Mouse (Mus musculus): ENCODE measurements around the gene Adh6a. TPM values are rescaled to one million over a fixed set of nuclear protein-coding genes. Genes with fewer than 3 reads are reported as not detected.

The Adh6a gene
- polyA plus RNA-seq, 1 experiment from 2014 or later: 0.32 TPM

DNA sequence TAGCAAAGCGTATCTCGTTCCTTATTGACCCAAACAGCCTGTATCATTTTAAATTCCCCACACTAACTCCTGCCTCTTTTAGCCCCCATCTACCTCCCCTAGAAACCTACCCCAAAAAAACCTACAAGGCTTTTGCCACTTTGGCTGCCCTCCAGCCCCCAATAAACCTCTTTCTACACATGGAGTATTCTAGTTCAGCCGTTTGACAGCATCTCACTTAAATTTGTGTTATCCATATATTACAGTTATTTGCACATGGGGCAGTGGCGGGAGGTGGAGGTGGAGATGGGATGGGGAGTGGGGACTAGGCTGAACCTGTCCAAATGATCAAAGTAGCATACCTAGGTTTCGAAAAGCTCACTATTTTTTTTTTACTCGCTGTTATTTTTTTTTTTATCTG is 12.4 kb downstream of the Adh6a start:
- Histone ChIP-seq H3K4me1 (no peaks in the 10 kb centered on the region), H3K27ac (no peak overlapping the region), H3K36me3 (no peaks in the 10 kb centered on the region), H3K9ac (no peak overlapping the region), H3K4me3 (replicated peaks) (no peak overlapping the region), H3K27me3 (replicated peaks) (no peaks in the 10 kb centered on the region), H3K9me3 (no peaks in the 10 kb centered on the region), H3K4me2 (no peak overlapping the region)
- no peak for ATAC-seq (ENCODE audit: insufficient read depth, low FRiP score, low read depth)
- 89% methylated on average over 6 of the region's 6 CpGs for WGBS

GRCm38 (mm10) chr3:138333910-138334309 is 20.8 kb downstream of the Adh6a start:
- Histone ChIP-seq H3K9ac (no peak overlapping the region), H3K4me2 (no peak overlapping the region), H3K4me1 (no peaks in the 10 kb centered on the region), H3K27me3 (replicated peaks) (no peaks in the 10 kb centered on the region), H3K9me3 (no peaks in the 10 kb centered on the region), H3K27ac (no peak overlapping the region), H3K4me3 (replicated peaks) (no peak overlapping the region), H3K36me3 (no peaks in the 10 kb centered on the region)
- no peak for ATAC-seq (ENCODE audit: insufficient read depth, low FRiP score, low read depth)
- WGBS: 78% methylated on average over 8 of the region's 8 CpGs

DNA sequence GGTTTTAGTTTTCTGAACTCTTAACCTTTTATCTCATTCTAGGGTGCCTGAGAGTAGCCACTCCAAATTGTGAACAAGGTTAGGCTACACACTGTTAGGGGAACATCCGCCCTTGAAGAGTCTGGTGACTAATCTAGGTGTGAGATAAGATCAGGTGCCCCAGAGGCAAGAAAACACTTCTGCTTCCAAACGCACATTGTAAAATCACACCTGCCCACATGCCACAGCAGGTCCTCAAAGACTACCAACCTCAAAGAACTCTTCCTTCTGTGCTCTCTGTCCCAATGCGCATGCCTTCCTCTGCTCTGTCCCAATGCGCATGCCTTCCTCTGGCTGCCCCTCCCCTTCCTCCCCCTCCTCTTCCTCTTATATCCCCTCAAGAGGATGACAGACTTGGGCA is 21.2 kb downstream of the Adh6a start:
- no peaks in the 10 kb centered on the region for H3K36me3 ChIP-seq
- ATAC-seq (ENCODE audit: insufficient read depth, low FRiP score, low read depth): no peak
- H3K9ac ChIP-seq: no peak overlapping the region
- WGBS: 74% methylated on average over 4 of the region's 4 CpGs
- no peaks in the 10 kb centered on the region for H3K9me3 ChIP-seq
- no peaks in the 10 kb centered on the region for H3K27me3 ChIP-seq (replicated peaks)
- H3K4me1 ChIP-seq: no peaks in the 10 kb centered on the region
- H3K4me2 ChIP-seq: no peak overlapping the region
- no peak overlapping the region for H3K27ac ChIP-seq
- no peak overlapping the region for H3K4me3 ChIP-seq (replicated peaks)

GRCm38 (mm10) chr3:138335566-138335965 is 22.5 kb downstream of the Adh6a start:
- WGBS: 84% methylated on average over 1 of the region's 1 CpGs
- H3K4me3 ChIP-seq (replicated peaks): no peak overlapping the region
- H3K27ac ChIP-seq: no peak overlapping the region
- H3K9me3 ChIP-seq: no peaks in the 10 kb centered on the region
- no peaks in the 10 kb centered on the region for H3K36me3 ChIP-seq
- no peaks in the 10 kb centered on the region for H3K4me1 ChIP-seq
- no peak for ATAC-seq (ENCODE audit: insufficient read depth, low FRiP score, low read depth)
- H3K27me3 ChIP-seq (replicated peaks): no peaks in the 10 kb centered on the region
- no peak overlapping the region for H3K9ac ChIP-seq
- no peak overlapping the region for H3K4me2 ChIP-seq

- Histone ChIP-seq H3K9me3 (no peaks in the 10 kb centered on the region), H3K4me1 (no peaks in the 10 kb centered on the region), H3K27me3 (replicated peaks) (no peaks in the 10 kb centered on the region), H3K27ac (no peak overlapping the region), H3K9ac (no peak overlapping the region), H3K4me3 (replicated peaks) (no peak overlapping the region), H3K4me2 (no peak overlapping the region), H3K36me3 (no peaks in the 10 kb centered on the region)
- WGBS: 59% methylated on average over 3 of the region's 3 CpGs
- ATAC-seq (ENCODE audit: insufficient read depth, low FRiP score, low read depth): no peak
Measured at GRCm38 (mm10) chr3:138336104-138336754, 23.1 kb downstream of the Adh6a start.

DNA sequence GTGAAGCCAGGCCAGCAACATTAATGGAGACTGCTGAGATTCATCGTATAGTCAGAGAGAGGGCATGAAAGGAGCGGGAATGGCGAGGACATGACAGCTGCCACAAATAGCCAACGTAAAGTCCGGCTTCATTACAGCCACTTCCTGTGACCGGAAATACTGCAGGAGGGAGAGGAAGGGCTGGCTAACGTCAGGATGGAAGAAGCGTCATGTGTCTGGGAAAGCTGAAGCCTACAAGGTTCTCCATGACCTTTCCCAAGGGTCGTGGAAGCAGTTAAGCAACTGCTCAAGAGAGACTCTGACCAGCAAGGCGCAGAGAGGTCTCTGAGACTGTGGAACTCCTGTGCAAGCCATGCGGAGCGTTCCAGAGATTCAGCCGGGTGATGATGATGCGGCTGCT is 28.4 kb downstream of the Adh6a start, which contains the start of gene Adh6b:
Adh6b (plus strand) TSS at position 305 of the 400 bp plus-strand sequence.
- no peaks in the 10 kb centered on the region for H3K36me3 ChIP-seq
- H3K9ac ChIP-seq: no peak within 1 kb of the TSS
- no peaks in the 10 kb centered on the region for H3K9me3 ChIP-seq
- H3K27me3 ChIP-seq (replicated peaks): no peaks in the 10 kb centered on the region
- 75% methylated on average over 14 of the region's 14 CpGs for whole genome bisulfite sequencing
- ATAC-seq (ENCODE audit: insufficient read depth, low FRiP score, low read depth): no peak
- no peak within 1 kb of the TSS for H3K4me2 ChIP-seq
- H3K27ac ChIP-seq: no peak within 1 kb of the TSS
- H3K4me1 ChIP-seq: no peaks in the 10 kb centered on the region
- no peak within 1 kb of the TSS for H3K4me3 ChIP-seq (replicated peaks)

GRCm38 (mm10) chr3:138347041-138347440 is 34.0 kb downstream of the Adh6a start:
- ATAC-seq (ENCODE audit: insufficient read depth, low FRiP score, low read depth): no peak

DNA sequence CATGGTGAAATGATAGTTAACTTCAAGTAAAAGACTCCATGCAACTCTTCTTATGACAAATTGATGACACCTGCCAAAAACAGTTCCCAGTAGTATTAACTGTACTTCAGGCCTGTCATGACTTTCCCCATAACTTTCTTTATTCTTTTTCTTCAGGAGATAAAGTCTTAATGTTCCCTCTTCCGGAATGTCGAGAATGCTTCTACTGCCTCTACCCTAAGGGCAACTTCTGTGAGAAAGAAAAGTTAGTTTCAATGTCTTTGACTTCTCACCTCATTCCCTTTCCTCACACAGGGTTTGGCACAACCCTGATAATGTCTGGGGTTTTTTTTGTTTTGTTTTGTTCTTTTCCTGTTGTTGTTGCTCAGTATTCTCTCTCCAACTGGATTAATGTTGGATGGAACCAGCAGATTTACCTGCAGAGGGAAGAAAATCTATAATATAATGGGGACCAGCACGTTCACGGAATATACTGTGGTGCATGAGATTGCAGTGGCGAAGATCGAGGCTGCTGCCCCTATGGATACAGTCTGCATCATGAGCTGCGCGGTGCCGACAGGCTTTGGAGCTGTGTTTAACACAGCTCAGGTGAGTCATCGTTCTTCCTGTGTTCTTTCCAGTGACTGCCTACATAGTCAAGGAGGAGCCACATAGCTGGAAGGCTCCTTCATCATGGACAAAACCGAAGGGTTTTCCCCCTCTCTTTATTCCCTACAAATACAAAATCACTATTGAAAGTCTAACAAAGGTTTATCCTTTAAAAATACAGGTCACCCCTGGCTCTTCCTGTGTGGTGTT is 39.1 kb downstream of the Adh6a start:
- no peaks in the 10 kb centered on the region for H3K9me3 ChIP-seq
- WGBS: 90% methylated on average over 11 of the region's 11 CpGs
- no peaks in the 10 kb centered on the region for H3K36me3 ChIP-seq

More at GRCm38 (mm10) chr3:138347041-138347440, 34.0 kb downstream of the Adh6a start:
- 37% methylated on average over 3 of the region's 3 CpGs for WGBS
- Histone ChIP-seq H3K9ac (no peak overlapping the region), H3K27me3 (replicated peaks) (no peaks in the 10 kb centered on the region), H3K4me1 (no peaks in the 10 kb centered on the region), H3K9me3 (no peaks in the 10 kb centered on the region), H3K4me3 (replicated peaks) (no peak overlapping the region), H3K36me3 (no peaks in the 10 kb centered on the region), H3K27ac (no peak overlapping the region), H3K4me2 (no peak overlapping the region)

GRCm38 (mm10) chr3:138358856-138359255 is 45.8 kb downstream of the Adh6a start:
- H3K27me3 ChIP-seq (replicated peaks): no peaks in the 10 kb centered on the region
- H3K4me3 ChIP-seq (replicated peaks): no peak overlapping the region
- ATAC-seq (ENCODE audit: insufficient read depth, low FRiP score, low read depth): no peak
- H3K9me3 ChIP-seq: no peaks in the 10 kb centered on the region
- H3K4me2 ChIP-seq: no peak overlapping the region
- H3K4me1 ChIP-seq: no peaks in the 10 kb centered on the region
- H3K27ac ChIP-seq: no peak overlapping the region
- H3K36me3 ChIP-seq: no peaks in the 10 kb centered on the region
- 76% methylated on average over 7 of the region's 7 CpGs for WGBS
- no peak overlapping the region for H3K9ac ChIP-seq

More for the DNA sequence above, 39.1 kb downstream of the Adh6a start:
- Histone ChIP-seq H3K9ac (no peak overlapping the region), H3K27ac (no peak overlapping the region), H3K4me3 (replicated peaks) (no peak overlapping the region), H3K4me2 (no peak overlapping the region), H3K4me1 (no peaks in the 10 kb centered on the region), H3K27me3 (replicated peaks) (no peaks in the 10 kb centered on the region)
- ATAC-seq (ENCODE audit: insufficient read depth, low FRiP score, low read depth): no peak

DNA sequence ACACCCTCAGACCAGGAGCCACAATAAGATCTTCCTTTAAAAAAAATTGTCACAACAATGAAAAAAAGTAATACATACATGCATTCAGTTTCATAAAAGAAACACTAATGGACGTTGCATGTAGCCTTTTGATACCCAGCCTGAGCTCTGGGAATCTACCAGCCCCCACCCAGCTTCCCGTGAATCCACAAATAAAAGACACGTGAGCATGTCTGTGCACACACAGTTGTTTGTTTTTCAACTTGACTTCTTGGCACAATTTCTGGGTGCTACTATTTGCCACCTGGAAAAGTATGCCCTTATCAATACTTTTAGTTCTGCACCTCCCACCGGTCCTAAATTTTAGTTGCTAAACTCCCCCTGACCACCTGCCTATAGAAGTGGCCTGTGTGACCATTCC is 47.6 kb downstream of the Adh6a start:
- H3K9me3 ChIP-seq: no peaks in the 10 kb centered on the region
- ATAC-seq (ENCODE audit: insufficient read depth, low FRiP score, low read depth): no peak
- 75% methylated on average over 4 of the region's 4 CpGs for WGBS
- no peaks in the 10 kb centered on the region for H3K27me3 ChIP-seq (replicated peaks)
- no peak overlapping the region for H3K4me3 ChIP-seq (replicated peaks)
- H3K36me3 ChIP-seq: no peaks in the 10 kb centered on the region
- no peak overlapping the region for H3K27ac ChIP-seq
- no peak overlapping the region for H3K4me2 ChIP-seq
- no peak overlapping the region for H3K9ac ChIP-seq
- H3K4me1 ChIP-seq: no peaks in the 10 kb centered on the region

GRCm38 (mm10) chr3:138362920-138363319 is 49.8 kb downstream of the Adh6a start:
- no peak overlapping the region for H3K4me3 ChIP-seq (replicated peaks)
- WGBS: 79% methylated on average over 2 of the region's 2 CpGs
- no peaks in the 10 kb centered on the region for H3K9me3 ChIP-seq
- no peak overlapping the region for H3K9ac ChIP-seq
- H3K4me1 ChIP-seq: no peaks in the 10 kb centered on the region
- H3K27me3 ChIP-seq (replicated peaks): no peaks in the 10 kb centered on the region
- H3K36me3 ChIP-seq: no peaks in the 10 kb centered on the region
- H3K27ac ChIP-seq: no peak overlapping the region
- no peak overlapping the region for H3K4me2 ChIP-seq
- no peak for ATAC-seq (ENCODE audit: insufficient read depth, low FRiP score, low read depth)

- ATAC-seq (ENCODE audit: insufficient read depth, low FRiP score, low read depth): no peak
- no peak overlapping the region for H3K27ac ChIP-seq
- H3K9ac ChIP-seq: no peak overlapping the region
- no peaks in the 10 kb centered on the region for H3K36me3 ChIP-seq
- H3K27me3 ChIP-seq (replicated peaks): no peaks in the 10 kb centered on the region
- 89% methylated on average over 2 of the region's 2 CpGs for WGBS
- no peak overlapping the region for H3K4me3 ChIP-seq (replicated peaks)
- no peak overlapping the region for H3K4me2 ChIP-seq
- no peaks in the 10 kb centered on the region for H3K4me1 ChIP-seq
- no peaks in the 10 kb centered on the region for H3K9me3 ChIP-seq
Measured at GRCm38 (mm10) chr3:138366181-138366580, 53.1 kb downstream of the Adh6a start.

Measured in stomach, embryonic 15.5 days (tissue).